Mouse (Mus musculus) MEL (cell line): ENCODE results near the gene H60c. TPM values are rescaled to one million over a fixed set of nuclear protein-coding genes. Genes with fewer than 3 reads are reported as not detected.

ENCODE experiments used
- DNase-seq: peaks from one replicate; pipeline ENCODE4 v3.0.0; 2011; ENCODE audit warnings: low read depth, low spot score
- H3K27ac ChIP-seq: 2 replicates; pipeline ENCODE4 v1.5.1; 2012; ENCODE audit warnings: low read depth, mild to moderate bottlenecking, control low read depth, low read length, moderate library complexity; ENCODE audit not compliant: control insufficient read depth
- H3K27me3 ChIP-seq, 2 experiments: fragments of 150-350 bp in 1 of 2; sonication (generic) in 1 of 2; 2 replicates each; pipeline ENCODE4 v1.6.1; 2012; ENCODE audit warnings: low read length in 2 of 2, mild to moderate bottlenecking in 2 of 2, improper control_type of control experiment in 1 of 2, moderate library complexity in 1 of 2; ENCODE audit not compliant: insufficient read depth in 2 of 2, control insufficient read depth in 1 of 2
- H3K36me3 ChIP-seq, 2 experiments: 2 replicates each; pipeline ENCODE4 v1.6.1; 2012 to 2014; ENCODE audit warnings: low read length in 2 of 2, improper control_type of control experiment in 1 of 2, inconsistent platforms in 1 of 2, mild to moderate bottlenecking in 1 of 2; ENCODE audit not compliant: insufficient read depth in 2 of 2, control insufficient read depth in 1 of 2
- H3K4me1 ChIP-seq, 2 experiments: fragments of 150-350 bp in 1 of 2; sonication (generic) in 1 of 2; 2 replicates each; pipeline ENCODE4 v1.6.1; 2012; ENCODE audit warnings: low read length in 2 of 2, improper control_type of control experiment in 1 of 2, mild to moderate bottlenecking in 1 of 2; ENCODE audit not compliant: insufficient read depth in 2 of 2, control insufficient read depth in 1 of 2
- H3K4me3 ChIP-seq, 2 experiments: fragments of 150-350 bp in 1 of 2; sonication (generic) in 1 of 2; 2 replicates each; pipeline ENCODE4 v1.5.1; 2012; ENCODE audit warnings: low read depth in 2 of 2, low read length in 2 of 2, mild to moderate bottlenecking in 2 of 2, moderate library complexity in 2 of 2, control low read depth in 1 of 2, improper control_type of control experiment in 1 of 2; ENCODE audit not compliant: control insufficient read depth in 1 of 2, insufficient read depth in 1 of 2
- H3K79me2 ChIP-seq: 2 replicates; pipeline ENCODE4 v1.6.1; 2012; ENCODE audit warnings: mild to moderate bottlenecking, low read length, moderate library complexity; ENCODE audit not compliant: control insufficient read depth, poor library complexity, insufficient read depth
- H3K9ac ChIP-seq: 2 replicates; pipeline ENCODE4 v1.6.1; 2012; ENCODE audit warnings: low read depth, mild to moderate bottlenecking, control low read depth, low read length, moderate library complexity; ENCODE audit not compliant: control insufficient read depth, poor library complexity, severe bottlenecking
- H3K9me3 ChIP-seq: fragments of 150-350 bp; sonication (generic); replicated peaks from 2 replicates; pipeline ENCODE4 v1.6.1; 2012; ENCODE audit warnings: mild to moderate bottlenecking, low read length, improper control_type of control experiment, moderate library complexity; ENCODE audit not compliant: insufficient read depth
- BHLHE40 ChIP-seq: IDR thresholded peaks from 2 replicates; pipeline ENCODE4 v1.6.1; 2012; ENCODE audit warnings: low read depth, mild to moderate bottlenecking, inconsistent platforms, low read length, improper control_type of control experiment, borderline replicate concordance
- CHD2 ChIP-seq: IDR thresholded peaks from 2 replicates; pipeline ENCODE4 v1.6.1; 2011; ENCODE audit warnings: low read length, improper control_type of control experiment
- CTCF ChIP-seq, 3 experiments: IDR thresholded peaks in 2 of 3; conservative IDR thresholded peaks in 1 of 3; 2 replicates each; pipeline ENCODE4 v1.5.1; 2011 to 2012; ENCODE audit warnings: low read length in 3 of 3, low read depth in 2 of 3, mild to moderate bottlenecking in 2 of 3, improper control_type of control experiment in 1 of 3, inconsistent platforms in 1 of 3, mixed read lengths in 1 of 3, moderate library complexity in 1 of 3; ENCODE audit not compliant: control insufficient read depth in 1 of 3, insufficient read depth in 1 of 3, poor library complexity in 1 of 3, severe bottlenecking in 1 of 3
- EP300 ChIP-seq, 2 experiments: IDR thresholded peaks; 2 replicates each; pipeline ENCODE4 v1.6.1; 2011; ENCODE audit warnings: improper control_type of control experiment in 2 of 2, low read length in 2 of 2, low read depth in 1 of 2, mild to moderate bottlenecking in 1 of 2
- ETS1 ChIP-seq: IDR thresholded peaks from 2 replicates; pipeline ENCODE4 v1.6.1; 2012; ENCODE audit warnings: low read depth, mild to moderate bottlenecking, inconsistent platforms, low read length, improper control_type of control experiment, moderate library complexity
- KAT2A ChIP-seq: conservative IDR thresholded peaks from 2 replicates; pipeline ENCODE4 v1.6.1; 2012; ENCODE audit warnings: low read depth, low read length, improper control_type of control experiment, inconsistent platforms
- MAFK ChIP-seq: IDR thresholded peaks from 2 replicates; pipeline ENCODE4 v1.6.1; 2011; ENCODE audit warnings: low read depth, mild to moderate bottlenecking, low read length, improper control_type of control experiment, borderline replicate concordance
- MAX ChIP-seq: IDR thresholded peaks from 2 replicates; pipeline ENCODE4 v1.6.1; 2011; ENCODE audit warnings: low read length, improper control_type of control experiment
- MAZ ChIP-seq: IDR thresholded peaks from 2 replicates; pipeline ENCODE4 v1.6.1; 2012; ENCODE audit warnings: low read depth, mild to moderate bottlenecking, inconsistent platforms, low read length, improper control_type of control experiment
- MEF2A ChIP-seq: IDR thresholded peaks from 2 replicates; pipeline ENCODE4 v1.6.1; 2014; ENCODE audit warnings: low read depth, mild to moderate bottlenecking, inconsistent platforms, low read length, improper control_type of control experiment; ENCODE audit not compliant: poor library complexity, insufficient replicate concordance, severe bottlenecking; ENCODE audit errors: extremely low read depth
- MYB ChIP-seq: IDR thresholded peaks from 2 replicates; pipeline ENCODE4 v1.6.1; 2011; ENCODE audit warnings: mild to moderate bottlenecking, low read depth, low read length, improper control_type of control experiment
- MYC ChIP-seq: IDR thresholded peaks from 2 replicates; pipeline ENCODE4 v1.6.1; 2011; ENCODE audit warnings: low read depth, mild to moderate bottlenecking, low read length, improper control_type of control experiment, moderate library complexity
- POLR2A ChIP-seq, 2 experiments: IDR thresholded peaks; 2 replicates each; pipeline ENCODE4 v1.6.1; 2011 to 2012; ENCODE audit warnings: low read length in 2 of 2, mild to moderate bottlenecking in 2 of 2, control low read depth in 1 of 2, improper control_type of control experiment in 1 of 2, low read depth in 1 of 2, moderate library complexity in 1 of 2; ENCODE audit not compliant: control insufficient read depth in 1 of 2, insufficient read depth in 1 of 2, poor library complexity in 1 of 2
- POLR2AphosphoS2 ChIP-seq: IDR thresholded peaks from 2 replicates; pipeline ENCODE4 v1.6.1; 2011; ENCODE audit warnings: low read length, improper control_type of control experiment
- POLR2AphosphoS5 ChIP-seq: IDR thresholded peaks from 2 replicates; pipeline ENCODE4 v1.6.1; 2012; ENCODE audit warnings: low read depth, borderline replicate concordance, mild to moderate bottlenecking, inconsistent platforms, low read length, moderate library complexity, mixed read lengths
- RAD21 ChIP-seq: IDR thresholded peaks from 2 replicates; pipeline ENCODE4 v1.6.1; 2011; ENCODE audit warnings: mild to moderate bottlenecking, low read depth, low read length, improper control_type of control experiment
- RCOR1 ChIP-seq: IDR thresholded peaks from 2 replicates; pipeline ENCODE4 v1.6.1; 2012; ENCODE audit warnings: low read depth, mild to moderate bottlenecking, inconsistent platforms, low read length, improper control_type of control experiment
- SMC3 ChIP-seq: IDR thresholded peaks from 2 replicates; pipeline ENCODE4 v1.6.1; 2011; ENCODE audit warnings: low read depth, low read length, improper control_type of control experiment
- TAL1 ChIP-seq: IDR thresholded peaks from 2 replicates; pipeline ENCODE4 v1.6.1; 2012; ENCODE audit warnings: mild to moderate bottlenecking, inconsistent platforms, low read length, moderate library complexity, mixed read lengths
- TCF12 ChIP-seq: IDR thresholded peaks from 2 replicates; pipeline ENCODE4 v1.6.1; 2014; ENCODE audit warnings: low read depth, mild to moderate bottlenecking, inconsistent platforms, low read length, improper control_type of control experiment, moderate library complexity
- UBTF ChIP-seq: IDR thresholded peaks from 2 replicates; pipeline ENCODE4 v1.6.1; 2012; ENCODE audit warnings: low read depth, mild to moderate bottlenecking, inconsistent platforms, low read length, improper control_type of control experiment, moderate library complexity, borderline replicate concordance; ENCODE audit not compliant: insufficient read depth
- USF1 ChIP-seq: IDR thresholded peaks from 2 replicates; pipeline ENCODE4 v1.6.1; 2014; ENCODE audit warnings: low read depth, mild to moderate bottlenecking, inconsistent platforms, low read length, improper control_type of control experiment, moderate library complexity
- ZC3H11A ChIP-seq: IDR thresholded peaks from 2 replicates; pipeline ENCODE4 v1.6.1; 2012; ENCODE audit warnings: low read depth, mild to moderate bottlenecking, inconsistent platforms, low read length, improper control_type of control experiment
- ZNF384 ChIP-seq: IDR thresholded peaks from 2 replicates; pipeline ENCODE4 v1.6.1; 2012; ENCODE audit warnings: low read depth, mild to moderate bottlenecking, inconsistent platforms, low read length, improper control_type of control experiment
- polyA plus RNA-seq, 2 experiments: library from polyadenylated mRNA; stranded (reverse) in 1 of 2; unstranded in 1 of 2; fragments of >175 nt in 1 of 2; fragments of >200 nt in 1 of 2; gene quantifications; 2 replicates each; pipeline versions ENCODE4 v1.2.1 to v1.2.4; 2012; ENCODE audit warnings: low replicate concordance in 2 of 2, low read depth in 1 of 2; ENCODE audit not compliant: insufficient read length in 2 of 2, insufficient read depth in 1 of 2, missing spikeins in 1 of 2
- total RNA-seq: library from RNA; depleted of rRNA; stranded (reverse); fragments of 300-350 nt; gene quantifications from 2 replicates; pipeline ENCODE4 v1.2.3, GENCODE M21; 2012

Gene H60c
- total and polyA plus RNA-seq, 3 experiments, result not detected

DNA sequence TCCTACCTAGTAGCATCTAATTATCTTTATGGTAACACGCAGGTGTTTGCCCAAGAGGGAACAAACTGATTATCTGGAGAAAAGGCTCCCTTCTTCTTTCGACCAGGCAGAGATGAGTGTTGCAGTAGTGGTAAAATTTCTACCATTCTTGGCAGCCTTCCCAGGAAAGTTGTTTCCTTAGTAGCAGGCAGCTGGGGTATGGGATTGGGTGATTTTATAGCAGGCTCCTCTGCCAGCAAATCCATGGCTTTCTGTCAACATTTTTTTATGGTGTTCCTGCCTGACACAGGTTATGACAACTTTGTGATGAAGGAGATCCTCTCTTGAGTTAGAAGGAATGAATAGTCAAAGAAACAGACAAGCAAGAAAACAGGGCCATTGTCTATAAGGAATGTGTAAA lies 40.2 kb upstream of the H60c start:
- Histone ChIP-seq H3K79me2 (no peaks in the 10 kb centered on the region), H3K27me3 (no peaks in the 10 kb centered on the region), H3K4me3 (no peak overlapping the region), H3K27ac (no peak overlapping the region), H3K9ac (no peak overlapping the region), H3K4me1 (peaks cover 0 to 4% of the 10 kb centered on the region in 2 experiments; a peak in 2 of 4 replicates), H3K36me3 (no peaks in the 10 kb centered on the region; a peak in 2 of 4 replicates), H3K9me3 (no peaks in the 10 kb centered on the region)
- DNase-seq, result peak; percentile 80
- TF ChIP-seq EP300 (IDR thresholded peaks at IDR 0.05; ENCODE audit: low read depth in 1 of 2, low read length in 2 of 2) (peak; percentile 23 to 54; a peak in 1 of 4 replicates), ZNF384 (no peak), MYC (no peak), MYB (no peak), CHD2 (no peak)

DNA sequence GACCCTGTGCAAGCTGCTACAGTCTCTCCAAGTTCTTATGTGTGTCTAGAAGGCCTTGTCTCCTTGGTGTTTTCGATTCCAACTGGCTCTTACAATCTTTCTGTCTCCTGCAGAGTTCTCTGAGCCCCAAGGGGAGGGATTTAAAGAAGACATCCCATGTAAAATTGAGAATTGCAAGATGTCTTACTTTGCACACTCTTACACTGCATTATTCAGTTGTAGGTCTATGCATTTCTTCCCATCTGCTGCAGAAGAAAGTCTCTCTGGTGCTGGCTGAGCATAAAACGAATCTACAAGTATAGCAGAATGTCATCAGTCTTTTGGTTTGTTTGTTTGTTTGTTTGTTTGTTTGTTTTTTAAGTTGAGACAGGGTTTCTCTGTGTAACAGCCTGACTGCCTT lies 26.4 kb upstream of the H60c start:
- no peak for DNase-seq
- H3K4me1 ChIP-seq, result no peaks in the 10 kb centered on the region
- no peak overlapping the region for H3K27ac ChIP-seq
- TF ChIP-seq BHLHE40 (no peak), POLR2A (IDR thresholded peaks at IDR 0.05; ENCODE audit: control insufficient read depth in 1 of 2, insufficient read depth in 1 of 2, low read depth in 1 of 2, low read length in 2 of 2, poor library complexity in 1 of 2) (no peak), USF1 (no peak), POLR2AphosphoS2 (no peak), CTCF (IDR thresholded peaks at IDR 0.05 in 2 of 3, conservative IDR thresholded peaks at IDR 0.05 in 1 of 3; ENCODE audit: control insufficient read depth in 1 of 3, insufficient read depth in 1 of 3, low read depth in 2 of 3, low read length in 3 of 3, poor library complexity in 1 of 3, severe bottlenecking in 1 of 3) (no peak), UBTF (no peak), MAZ (no peak)
- no peaks in the 10 kb centered on the region for H3K27me3 ChIP-seq
- H3K36me3 ChIP-seq, result no peaks in the 10 kb centered on the region
- no peak overlapping the region for H3K9ac ChIP-seq
- no peak overlapping the region for H3K4me3 ChIP-seq
- H3K9me3 ChIP-seq, result no peaks in the 10 kb centered on the region
- H3K79me2 ChIP-seq, result no peaks in the 10 kb centered on the region

DNA sequence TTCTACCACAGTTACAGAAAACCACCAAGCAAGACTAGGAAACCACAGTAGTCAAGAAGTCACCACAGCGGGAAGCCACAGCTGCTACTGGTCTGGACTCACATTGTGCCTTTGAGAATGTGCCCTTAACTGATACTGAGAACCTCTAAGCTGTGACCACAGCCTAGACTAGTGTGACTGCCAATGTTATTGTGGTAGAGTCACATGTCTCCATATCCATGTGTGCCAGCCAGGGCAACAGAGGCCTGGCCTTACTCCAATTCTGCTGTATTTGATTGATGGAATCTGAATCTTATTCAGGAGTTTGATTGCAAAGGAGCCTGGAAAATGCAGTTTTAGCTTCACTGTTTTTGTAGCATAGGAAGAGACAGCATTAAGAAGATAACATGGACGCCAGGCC lies 13.5 kb upstream of the H60c start:
- no peak for TF ChIP-seq SMC3
- TF ChIP-seq RAD21, result no peak
- no peak for TF ChIP-seq ZC3H11A
- no peak for TF ChIP-seq MAFK
- peak; percentile 28; the same call in 1 of the 2 replicates for TF ChIP-seq MAX
- no peak for TF ChIP-seq POLR2AphosphoS5
- peak; percentile 41; the same call in 1 of the 2 replicates for TF ChIP-seq RCOR1
- TF ChIP-seq KAT2A, result no peak
- TF ChIP-seq TCF12, result 0 out of 2 replicates have a peak, but pooled peaks have one; percentile 8
- TF ChIP-seq EP300 (IDR thresholded peaks at IDR 0.05; ENCODE audit: low read depth in 1 of 2, low read length in 2 of 2), result peak in 1 of 2 experiments; percentile 33; a peak in 2 of 4 replicates
- TF ChIP-seq ETS1, result 0 out of 2 replicates have a peak, but pooled peaks have one; percentile 22
- peak; percentile 14; the same call in 1 of the 2 replicates for TF ChIP-seq TAL1
- no peak for TF ChIP-seq CTCF (IDR thresholded peaks at IDR 0.05 in 2 of 3, conservative IDR thresholded peaks at IDR 0.05 in 1 of 3; ENCODE audit: control insufficient read depth in 1 of 3, insufficient read depth in 1 of 3, low read depth in 2 of 3, low read length in 3 of 3, poor library complexity in 1 of 3, severe bottlenecking in 1 of 3)
- no peak for TF ChIP-seq ZNF384
- no peak for TF ChIP-seq POLR2A (IDR thresholded peaks at IDR 0.05; ENCODE audit: control insufficient read depth in 1 of 2, insufficient read depth in 1 of 2, low read depth in 1 of 2, low read length in 2 of 2, poor library complexity in 1 of 2)
- no peak for TF ChIP-seq MEF2A
- peak; percentile 60 for DNase-seq
- no peaks in the 10 kb centered on the region for H3K4me1 ChIP-seq

More for the DNA sequence above, 13.5 kb upstream of the H60c start:
- Histone ChIP-seq H3K4me3 (no peak overlapping the region), H3K9me3 (no peaks in the 10 kb centered on the region), H3K27me3 (no peaks in the 10 kb centered on the region), H3K36me3 (no peaks in the 10 kb centered on the region), H3K9ac (no peak overlapping the region), H3K27ac (no peak overlapping the region), H3K79me2 (no peaks in the 10 kb centered on the region)
